Mouse (Mus musculus): Measurements from ENCODE around the gene Gadd45b. TPM values are rescaled to one million over a fixed set of nuclear protein-coding genes. Genes with fewer than 3 reads are reported as not detected.

The Gadd45b gene
- polyA plus RNA-seq, 1 experiment from 2014 or later: 19.4 TPM

DNA sequence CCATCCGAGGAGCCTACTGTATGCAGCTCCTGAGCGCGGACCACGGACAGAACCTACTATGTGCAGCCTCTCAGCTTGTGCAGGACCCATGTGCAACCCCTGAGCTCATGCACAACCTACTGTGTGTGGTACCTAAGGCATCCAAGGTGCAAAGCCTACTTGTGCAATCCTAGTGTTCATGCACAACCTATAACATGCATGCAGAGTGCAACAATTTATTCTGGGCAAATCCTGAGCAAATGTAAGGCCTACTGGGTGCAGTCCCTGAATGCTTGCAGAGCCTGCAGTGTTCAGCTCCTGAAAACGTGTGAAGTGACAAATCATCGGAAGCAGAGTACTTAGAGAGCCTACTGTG is 6.9 kb downstream of the Gadd45b start:
- peak overlapping the region; percentile 50 for H3K9ac ChIP-seq (replicated peaks)
- WGBS: 10% methylated on average over 6 of the region's 6 CpGs
- no peak; the same call in 1 of the 2 replicates for ATAC-seq (ENCODE audit: insufficient number of reproducible peaks, insufficient read depth, low FRiP score, low TSS enrichment, low read depth)

DNA sequence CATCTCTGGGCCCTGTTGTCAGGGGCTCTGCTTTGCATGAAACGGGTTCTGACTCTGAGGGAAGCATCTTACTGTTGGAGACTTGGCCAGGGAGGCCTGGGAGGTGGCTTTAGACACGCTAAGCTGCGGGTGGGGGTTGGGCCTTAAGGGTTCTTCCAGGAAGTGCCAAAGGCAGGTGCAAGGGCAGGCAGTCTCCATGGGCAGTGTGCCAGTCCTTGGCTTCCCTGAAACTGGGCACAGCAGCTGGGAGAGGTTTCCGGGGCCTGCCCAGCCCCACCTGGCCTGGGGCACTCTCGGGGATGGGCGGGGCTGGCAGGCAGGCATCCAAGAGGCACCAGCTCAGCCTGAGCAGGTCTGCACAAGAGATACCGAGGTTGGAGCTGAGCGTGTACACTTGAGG is 7.8 kb downstream of the Gadd45b start:
- 31% methylated on average over 8 of the region's 8 CpGs for WGBS
- Histone ChIP-seq H3K4me3 (replicated peaks) (no peak overlapping the region), H3K4me2 (peak overlapping the region; percentile 19), H3K9me3 (no peaks in the 10 kb centered on the region), H3K27ac (peak overlapping the region; percentile 95), H3K9ac (replicated peaks) (0 out of 2 replicates have a peak overlapping the region, but pooled peaks have one; percentile 1), H3K36me3 (no peaks in the 10 kb centered on the region), H3K4me1 (replicated peaks) (peaks cover 80% of the 10 kb centered on the region), H3K27me3 (peaks cover 43% of the 10 kb centered on the region)
- no peak for ATAC-seq (ENCODE audit: insufficient number of reproducible peaks, insufficient read depth, low FRiP score, low TSS enrichment, low read depth)

More for the DNA sequence above, 6.9 kb downstream of the Gadd45b start:
- H3K4me1 ChIP-seq (replicated peaks): peaks cover 89% of the 10 kb centered on the region
- peak overlapping the region; percentile 72 for H3K4me2 ChIP-seq
- H3K4me3 ChIP-seq (replicated peaks): peak overlapping the region; percentile 43
- peaks cover 51% of the 10 kb centered on the region for H3K27me3 ChIP-seq
- H3K9me3 ChIP-seq: no peaks in the 10 kb centered on the region
- peak overlapping the region; percentile 95 for H3K27ac ChIP-seq
- no peaks in the 10 kb centered on the region for H3K36me3 ChIP-seq

DNA sequence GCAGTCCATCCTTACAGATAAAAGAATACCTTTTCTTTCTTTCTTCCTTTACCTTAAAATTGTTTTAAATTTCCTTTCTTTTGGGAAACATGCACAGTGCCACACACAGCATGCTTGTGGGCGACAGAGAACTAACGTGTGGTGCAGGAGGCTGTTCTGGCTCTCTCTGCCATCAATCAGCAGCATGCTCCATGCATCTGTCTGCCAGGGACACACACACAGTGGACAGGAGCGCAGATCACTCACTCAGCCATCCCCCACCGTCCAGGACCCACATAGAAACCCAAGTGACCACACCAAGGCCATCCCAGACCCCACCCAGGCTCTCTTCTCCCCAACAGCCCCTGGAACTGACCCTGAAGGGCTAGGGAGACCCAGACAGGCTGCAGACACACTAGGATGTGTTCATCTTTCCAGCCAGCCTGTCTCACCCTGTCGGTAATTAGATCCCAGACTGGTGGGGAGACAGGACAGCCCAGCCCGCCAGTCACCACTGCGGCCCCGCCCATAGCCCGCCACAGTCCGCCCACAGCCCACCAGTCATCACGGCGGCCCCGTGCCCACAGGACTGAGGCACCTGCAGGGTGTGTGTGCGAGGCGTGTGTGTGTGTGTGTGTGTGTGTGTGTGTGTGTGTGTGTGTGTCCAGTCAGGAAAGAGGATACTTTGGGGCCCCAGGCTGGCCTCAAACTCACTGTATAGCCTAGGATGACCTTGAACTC is 9.1 kb downstream of the Gadd45b start:
- Histone ChIP-seq H3K27ac (peak overlapping the region; percentile 80), H3K4me3 (replicated peaks) (peak overlapping the region; percentile 41), H3K9me3 (no peaks in the 10 kb centered on the region), H3K4me1 (replicated peaks) (peaks cover 67% of the 10 kb centered on the region), H3K9ac (replicated peaks) (0 out of 2 replicates have a peak overlapping the region, but pooled peaks have one; percentile 45), H3K27me3 (peaks cover 32% of the 10 kb centered on the region), H3K4me2 (peak overlapping the region; percentile 75), H3K36me3 (no peaks in the 10 kb centered on the region)
- 9% methylated on average over 15 of the region's 15 CpGs for WGBS
- peak; percentile 26; the same call in 1 of the 2 replicates for ATAC-seq (ENCODE audit: insufficient number of reproducible peaks, insufficient read depth, low FRiP score, low TSS enrichment, low read depth)

DNA sequence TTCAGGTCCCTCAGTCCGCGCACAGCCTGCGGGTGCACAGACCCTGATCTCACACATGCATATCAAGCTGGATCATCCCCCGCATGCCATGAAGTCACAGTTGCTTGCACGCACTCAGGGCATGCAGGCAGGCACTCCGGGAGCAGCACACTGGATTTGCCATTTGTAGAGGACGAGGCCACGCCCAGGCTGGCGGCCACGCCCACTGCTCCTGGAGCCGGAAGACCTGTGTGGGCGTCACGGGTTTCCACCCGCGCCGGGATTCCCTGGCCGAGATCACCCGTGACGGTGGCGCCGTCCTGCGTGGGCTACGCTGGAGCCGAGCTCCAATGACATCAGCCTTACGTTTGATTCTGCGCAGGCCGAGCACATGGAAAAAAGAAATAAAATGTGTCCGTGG is 9.8 kb downstream of the Gadd45b start:
- Histone ChIP-seq H3K4me3 (replicated peaks) (peak overlapping the region; percentile 41), H3K27ac (peak overlapping the region; percentile 80), H3K4me2 (peak overlapping the region; percentile 75), H3K27me3 (peaks cover 25% of the 10 kb centered on the region), H3K4me1 (replicated peaks) (peaks cover 65% of the 10 kb centered on the region), H3K36me3 (no peaks in the 10 kb centered on the region), H3K9ac (replicated peaks) (peak overlapping the region; percentile 45; the same call in 1 of the 2 replicates), H3K9me3 (no peaks in the 10 kb centered on the region)
- 0 out of 2 replicates have a peak, but pooled peaks have one; percentile 7 for ATAC-seq (ENCODE audit: insufficient number of reproducible peaks, insufficient read depth, low FRiP score, low TSS enrichment, low read depth)
- 6% methylated on average over 28 of the region's 28 CpGs for WGBS

DNA sequence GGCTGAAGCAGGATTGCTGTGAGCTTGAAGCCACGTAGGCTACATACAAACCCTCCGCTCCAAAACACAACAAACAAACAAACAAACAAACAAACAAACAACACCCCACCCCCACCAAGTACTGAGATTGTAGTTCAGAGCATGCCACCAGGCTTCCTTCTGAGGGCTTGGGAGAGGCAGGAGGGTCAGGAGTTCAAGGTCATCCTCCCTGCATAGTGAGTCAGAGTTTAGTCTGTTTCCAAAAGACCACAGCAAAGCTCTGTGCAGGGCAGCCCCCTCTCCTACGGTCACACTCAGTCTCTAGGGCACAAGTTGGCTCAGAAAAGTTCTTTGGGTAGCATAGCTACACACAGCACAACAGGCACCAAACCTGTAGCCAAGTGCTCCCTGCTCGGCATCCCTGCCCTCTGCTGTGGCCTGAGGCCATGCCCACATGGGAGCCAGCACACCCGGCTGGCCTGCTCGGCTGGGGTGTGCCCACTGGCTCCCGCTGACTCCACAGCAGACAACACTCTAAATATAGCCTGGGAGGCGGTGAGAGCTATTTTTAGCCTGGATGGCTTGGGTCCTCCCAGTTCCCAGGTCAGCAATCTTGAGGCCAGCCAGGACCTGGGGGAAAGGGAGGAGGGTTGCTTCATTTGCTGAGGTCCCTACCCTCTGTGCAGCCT is 10.6 kb downstream of the Gadd45b start:
- no peak for ATAC-seq (ENCODE audit: insufficient number of reproducible peaks, insufficient read depth, low FRiP score, low TSS enrichment, low read depth)
- Histone ChIP-seq H3K9ac (replicated peaks) (peak overlapping the region; percentile 45; the same call in 1 of the 2 replicates), H3K36me3 (no peaks in the 10 kb centered on the region), H3K27ac (peak overlapping the region; percentile 80), H3K4me2 (peak overlapping the region; percentile 75), H3K9me3 (no peaks in the 10 kb centered on the region), H3K4me3 (replicated peaks) (peak overlapping the region; percentile 41; the same call in 1 of the 2 replicates), H3K4me1 (replicated peaks) (peaks cover 60% of the 10 kb centered on the region), H3K27me3 (peaks cover 20% of the 10 kb centered on the region; the same call in 1 of the 2 replicates)
- WGBS: 55% methylated on average over 8 of the region's 8 CpGs

DNA sequence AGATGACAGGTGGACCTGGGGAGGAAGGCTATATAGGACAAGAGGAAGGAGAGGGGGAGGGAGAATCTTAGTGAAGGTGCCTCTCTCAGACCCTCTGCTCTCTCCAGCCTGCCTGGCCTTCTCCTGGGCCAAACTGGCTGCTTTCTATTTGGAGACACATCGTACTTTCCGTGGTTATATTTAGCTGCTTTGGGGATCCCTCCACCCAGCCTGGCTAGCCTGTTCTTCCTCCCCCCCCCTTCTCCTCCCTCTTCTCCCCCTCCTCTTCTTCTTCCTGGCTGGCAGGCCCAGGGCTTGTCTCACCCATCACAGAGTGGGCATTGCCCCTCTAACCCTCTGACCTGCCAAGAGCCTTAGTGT is 11.1 kb downstream of the Gadd45b start:
- no peak overlapping the region for H3K9ac ChIP-seq (replicated peaks)
- H3K27ac ChIP-seq: peak overlapping the region; percentile 9; the same call in 1 of the 2 replicates
- no peaks in the 10 kb centered on the region for H3K9me3 ChIP-seq
- H3K36me3 ChIP-seq: no peaks in the 10 kb centered on the region
- 76% methylated on average over 2 of the region's 2 CpGs for WGBS
- H3K27me3 ChIP-seq: 0 out of 2 replicates have a peak, but pooled peaks cover 15% of the 10 kb centered on the region
- H3K4me3 ChIP-seq (replicated peaks): no peak overlapping the region
- ATAC-seq (ENCODE audit: insufficient number of reproducible peaks, insufficient read depth, low FRiP score, low TSS enrichment, low read depth): no peak
- peaks cover 55% of the 10 kb centered on the region for H3K4me1 ChIP-seq (replicated peaks)
- peak overlapping the region; percentile 75; the same call in 1 of the 2 replicates for H3K4me2 ChIP-seq

DNA sequence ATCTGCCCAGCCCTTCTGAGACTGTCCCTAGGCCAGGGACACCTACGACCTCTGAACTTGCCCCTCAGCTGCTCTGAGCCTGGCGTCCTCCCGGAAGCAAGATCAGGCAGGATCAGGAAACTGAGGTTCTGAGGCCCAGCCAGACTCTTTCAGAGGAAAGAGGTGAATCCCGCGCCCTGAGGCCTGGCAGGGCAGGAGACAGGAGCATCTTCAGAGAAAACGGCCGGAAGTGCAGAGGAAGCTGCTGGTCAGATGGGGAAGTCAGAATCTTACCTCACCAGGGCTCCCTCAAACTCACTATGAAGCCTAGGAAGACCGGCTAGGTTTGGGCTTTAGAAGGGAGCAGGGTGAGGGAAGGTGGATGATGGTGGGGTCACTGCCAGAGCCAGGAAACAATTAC is 13.0 kb downstream of the Gadd45b start:
- Histone ChIP-seq H3K4me2 (no peak overlapping the region), H3K9ac (replicated peaks) (no peak overlapping the region), H3K4me3 (replicated peaks) (no peak overlapping the region), H3K27me3 (peaks cover 6% of the 10 kb centered on the region; the same call in 1 of the 2 replicates), H3K27ac (no peak overlapping the region), H3K36me3 (no peaks in the 10 kb centered on the region), H3K9me3 (no peaks in the 10 kb centered on the region), H3K4me1 (replicated peaks) (peaks cover 42% of the 10 kb centered on the region)
- WGBS: 50% methylated on average over 8 of the region's 8 CpGs
- no peak for ATAC-seq (ENCODE audit: insufficient number of reproducible peaks, insufficient read depth, low FRiP score, low TSS enrichment, low read depth)

DNA sequence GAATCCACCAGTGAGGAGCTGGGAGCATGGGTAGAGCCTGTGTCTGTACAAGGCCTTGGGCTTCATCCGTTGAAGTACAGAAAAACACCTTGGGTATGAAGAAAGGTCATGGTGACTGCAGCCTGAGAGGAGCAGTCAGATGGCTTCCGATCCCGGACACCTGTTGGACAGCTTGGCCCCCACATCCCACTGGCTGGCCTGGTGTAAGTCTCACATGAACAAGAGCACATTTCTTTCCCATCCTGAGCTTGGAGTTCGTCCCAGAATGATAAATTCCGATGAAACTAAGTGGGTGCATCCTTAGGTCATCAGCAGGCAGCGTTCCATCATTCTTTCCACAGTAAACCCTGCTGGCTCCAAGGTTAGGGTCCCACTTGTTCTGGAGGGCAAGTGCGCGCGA is 13.8 kb downstream of the Gadd45b start:
- ATAC-seq (ENCODE audit: insufficient number of reproducible peaks, insufficient read depth, low FRiP score, low TSS enrichment, low read depth): no peak
- H3K4me3 ChIP-seq (replicated peaks): no peak overlapping the region
- peaks cover 6% of the 10 kb centered on the region; the same call in 1 of the 2 replicates for H3K27me3 ChIP-seq
- H3K36me3 ChIP-seq: no peaks in the 10 kb centered on the region
- WGBS: 83% methylated on average over 9 of the region's 9 CpGs
- no peaks in the 10 kb centered on the region for H3K9me3 ChIP-seq
- no peak overlapping the region for H3K4me2 ChIP-seq
- peaks cover 39% of the 10 kb centered on the region for H3K4me1 ChIP-seq (replicated peaks)
- H3K9ac ChIP-seq (replicated peaks): no peak overlapping the region
- no peak overlapping the region for H3K27ac ChIP-seq

DNA sequence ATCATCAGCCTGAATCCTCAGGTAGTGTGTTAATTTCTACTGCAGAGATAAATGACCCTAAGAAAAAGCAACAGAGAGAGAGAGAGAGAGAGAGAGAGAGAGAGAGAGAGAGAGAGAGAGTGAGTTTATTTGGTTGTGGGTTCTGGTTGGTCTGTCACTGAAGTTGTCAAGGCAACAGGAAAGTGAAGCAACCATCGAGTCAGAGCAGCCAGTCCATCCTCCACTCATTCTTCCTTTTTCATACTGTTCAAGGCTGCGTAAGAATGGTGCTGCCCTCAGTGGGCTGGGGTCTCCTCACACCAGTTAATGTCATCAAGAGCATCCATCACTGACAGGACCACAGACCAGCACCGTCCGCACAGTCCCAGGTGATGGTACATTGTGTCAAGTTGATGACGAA is 14.4 kb downstream of the Gadd45b start:
- no peak for ATAC-seq (ENCODE audit: insufficient number of reproducible peaks, insufficient read depth, low FRiP score, low TSS enrichment, low read depth)
- 85% methylated on average over 5 of the region's 5 CpGs for WGBS
- no peak overlapping the region for H3K4me3 ChIP-seq (replicated peaks)
- no peak overlapping the region for H3K9ac ChIP-seq (replicated peaks)
- no peaks in the 10 kb centered on the region for H3K9me3 ChIP-seq
- H3K27ac ChIP-seq: no peak overlapping the region
- H3K4me1 ChIP-seq (replicated peaks): peaks cover 34% of the 10 kb centered on the region
- no peak overlapping the region for H3K4me2 ChIP-seq
- H3K27me3 ChIP-seq: peaks cover 3% of the 10 kb centered on the region; the same call in 1 of the 2 replicates
- no peaks in the 10 kb centered on the region for H3K36me3 ChIP-seq

DNA sequence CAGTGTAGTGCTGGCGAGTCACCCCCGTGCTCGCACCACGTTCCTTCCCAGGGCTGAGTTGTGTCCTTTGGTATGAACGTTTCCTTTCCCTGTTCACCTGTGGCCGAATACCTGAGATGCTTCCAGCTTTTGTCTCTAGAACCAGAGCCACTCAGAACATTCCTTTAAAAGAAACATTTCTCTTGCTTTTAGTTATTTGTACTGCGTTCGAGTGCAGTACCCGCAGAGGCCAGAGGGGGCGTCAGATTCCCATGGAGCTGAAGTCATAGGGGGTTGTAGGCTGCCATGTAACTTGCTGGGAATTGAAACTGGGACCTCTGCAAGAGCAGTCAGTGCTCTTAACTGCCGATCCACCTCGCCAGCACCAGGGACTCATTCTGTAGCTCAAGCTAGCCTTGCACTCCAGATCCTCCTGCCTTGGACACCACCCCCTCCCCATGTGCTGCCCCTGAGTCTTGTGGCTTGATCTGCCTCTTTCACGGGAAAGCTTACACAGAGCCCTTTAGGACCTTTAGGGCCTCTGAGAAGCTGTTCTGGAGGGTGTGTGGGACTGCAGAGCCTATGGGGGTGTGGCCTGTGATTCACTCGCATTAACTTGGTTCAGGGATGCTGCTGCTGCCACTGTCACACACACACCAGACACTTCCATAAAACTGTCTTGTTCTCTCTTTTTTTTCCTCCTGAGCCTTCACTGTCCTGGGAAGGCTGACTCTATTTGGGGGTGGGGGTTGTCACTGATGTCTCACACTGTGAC is 17.0 kb downstream of the Gadd45b start:
- Histone ChIP-seq H3K4me3 (replicated peaks) (no peak overlapping the region), H3K4me2 (no peak overlapping the region), H3K9me3 (no peaks in the 10 kb centered on the region), H3K9ac (replicated peaks) (no peak overlapping the region), H3K27me3 (peaks cover 3% of the 10 kb centered on the region; the same call in 1 of the 2 replicates), H3K4me1 (replicated peaks) (peaks cover 12% of the 10 kb centered on the region), H3K36me3 (no peaks in the 10 kb centered on the region), H3K27ac (0 out of 2 replicates have a peak overlapping the region, but pooled peaks have one; percentile 29)
- WGBS: 63% methylated on average over 14 of the region's 14 CpGs
- no peak for ATAC-seq (ENCODE audit: insufficient number of reproducible peaks, insufficient read depth, low FRiP score, low TSS enrichment, low read depth)

DNA sequence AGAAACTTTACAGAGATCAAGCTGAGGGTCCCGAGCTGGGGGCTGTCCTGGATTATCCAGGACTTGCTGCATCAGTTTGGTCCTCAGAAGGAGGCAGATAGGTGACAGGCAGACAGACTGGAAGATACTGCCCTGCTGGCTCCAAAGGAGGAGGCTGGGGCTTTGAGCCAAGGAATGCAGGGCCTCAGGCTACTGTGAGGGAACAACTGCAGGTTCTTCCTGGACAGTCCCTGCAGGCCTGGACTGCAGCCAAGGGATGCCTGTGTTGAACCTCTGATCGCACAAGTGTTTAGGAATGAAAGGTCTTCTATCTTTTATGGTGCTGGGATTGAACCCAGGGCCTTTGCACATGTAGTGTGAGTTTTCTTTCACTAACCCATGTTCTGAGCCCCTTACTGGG is 17.9 kb downstream of the Gadd45b start:
- Histone ChIP-seq H3K4me1 (replicated peaks) (peaks cover 12% of the 10 kb centered on the region), H3K27ac (0 out of 2 replicates have a peak overlapping the region, but pooled peaks have one; percentile 29), H3K9me3 (no peaks in the 10 kb centered on the region), H3K9ac (replicated peaks) (no peak overlapping the region), H3K36me3 (no peaks in the 10 kb centered on the region), H3K27me3 (peaks cover 3% of the 10 kb centered on the region; the same call in 1 of the 2 replicates), H3K4me3 (replicated peaks) (no peak overlapping the region), H3K4me2 (no peak overlapping the region)
- WGBS: 66% methylated on average over 2 of the region's 2 CpGs
- no peak for ATAC-seq (ENCODE audit: insufficient number of reproducible peaks, insufficient read depth, low FRiP score, low TSS enrichment, low read depth)
